Mouse (Mus musculus): ENCODE measurements around the gene Tbc1d1. TPM values are rescaled to one million over a fixed set of nuclear protein-coding genes. Genes with fewer than 3 reads are reported as not detected.

The Tbc1d1 gene
- polyA plus RNA-seq, 2 experiments = 4.8 to 5.6 TPM

DNA sequence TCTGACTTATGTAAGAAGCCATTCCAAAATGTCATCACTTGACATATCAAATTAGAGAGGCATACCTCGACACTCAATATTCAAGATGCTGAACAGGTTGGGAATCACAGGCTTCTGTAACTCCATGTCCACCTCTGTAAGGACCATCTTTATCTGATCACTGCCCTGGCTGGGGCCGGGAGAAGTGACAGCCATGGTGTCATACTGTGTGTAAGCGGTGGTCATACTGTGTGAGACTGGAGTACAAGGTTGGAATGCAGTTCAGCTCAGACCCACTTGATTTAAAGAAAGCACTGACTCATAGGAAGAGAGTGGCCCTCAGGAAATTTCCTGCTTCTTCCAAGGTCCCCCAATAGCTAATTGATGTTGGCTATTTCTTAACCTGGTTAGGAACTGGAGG is 8.3 kb downstream of the Tbc1d1 start:
- WGBS (ENCODE audit: insufficient replicate concordance) = 69% methylated on average over 3 of the region's 3 CpGs
- Histone ChIP-seq H3K4me2 (ENCODE audit: low read depth) (no peak overlapping the region), H3K4me3 (ENCODE audit: insufficient read depth in 1 of 2, low read depth in 2 of 2, low read length in 2 of 2) (no peak overlapping the region), H3K4me1 (replicated peaks; ENCODE audit: control insufficient read depth in 2 of 2, insufficient read depth in 2 of 2, low read length in 1 of 2) (peaks cover 20 to 22% of the 10 kb centered on the region in 2 experiments), H3K27ac (no peak overlapping the region), H3K9me3 (ENCODE audit: control insufficient read depth, low read length) (no peaks in the 10 kb centered on the region), H3K9ac (replicated peaks) (no peak overlapping the region), H3K27me3 (ENCODE audit: control insufficient read depth, insufficient read depth, low read length) (peaks cover 4% of the 10 kb centered on the region; the same call in 1 of the 2 replicates), H3K36me3 (replicated peaks; ENCODE audit: control insufficient read depth, insufficient read depth, low read depth) (no peaks in the 10 kb centered on the region)
- ATAC-seq (ENCODE audit: insufficient read depth) (no peak), DNase-seq (ENCODE audit: low read depth in 3 of 3, low spot score in 3 of 3) (no peak)
- TF ChIP-seq EP300 (IDR thresholded peaks at IDR 0.05; ENCODE audit: low read depth) (no peak), CTCF (IDR thresholded peaks at IDR 0.05; ENCODE audit: low read depth) (no peak)

DNA sequence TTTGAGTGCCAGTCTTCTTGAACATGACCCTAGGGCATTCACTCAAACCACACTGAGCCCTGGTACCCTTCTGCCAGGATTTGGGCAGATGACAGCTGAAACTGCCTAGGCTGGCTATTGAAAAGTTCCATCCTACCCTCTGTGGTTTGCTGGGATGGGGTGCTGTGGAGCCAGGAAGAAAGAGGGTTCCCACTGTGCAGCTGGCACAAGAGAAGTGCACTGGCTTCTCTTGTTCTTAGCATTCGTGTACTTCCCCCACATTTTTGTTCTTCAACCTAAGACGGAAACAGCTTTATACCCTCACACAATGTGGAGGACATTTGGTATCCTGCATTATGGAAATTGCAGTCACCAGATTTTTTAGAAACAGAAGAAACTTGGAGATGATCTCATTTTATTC is 9.7 kb downstream of the Tbc1d1 start:
- H3K4me1 ChIP-seq (replicated peaks; ENCODE audit: control insufficient read depth in 2 of 2, insufficient read depth in 2 of 2, low read length in 1 of 2) = peaks cover 22 to 26% of the 10 kb centered on the region in 2 experiments
- 62% methylated on average over 2 of the region's 2 CpGs for WGBS (ENCODE audit: insufficient replicate concordance)

DNA sequence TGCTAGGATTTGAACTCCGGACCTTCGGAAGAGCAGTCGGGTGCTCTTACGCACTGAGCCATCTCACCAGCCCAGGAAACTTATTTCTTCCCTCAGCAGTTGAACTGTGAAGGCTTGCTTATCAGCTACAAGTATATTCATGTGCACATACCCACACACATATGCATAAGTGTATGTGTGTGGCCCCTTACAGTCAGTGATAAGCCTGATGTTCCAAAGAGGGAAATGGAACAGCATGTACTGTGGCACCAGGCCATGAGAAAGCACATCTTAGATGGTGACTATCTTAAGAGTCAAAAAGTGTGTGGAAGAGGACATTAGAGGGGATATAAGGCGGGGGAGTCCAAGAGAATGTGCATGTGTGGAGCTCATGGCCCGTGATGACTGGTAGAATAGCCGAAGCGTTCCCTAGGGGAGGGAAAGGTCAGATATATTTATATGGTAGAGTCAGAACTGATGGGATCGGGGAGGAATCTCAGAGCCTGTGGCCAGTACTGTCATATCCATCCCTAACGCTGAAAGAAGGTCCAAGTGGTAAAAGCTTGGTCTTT is 13.0 kb downstream of the Tbc1d1 start:
- 75% methylated on average over 10 of the region's 10 CpGs for WGBS (ENCODE audit: insufficient replicate concordance)
- Histone ChIP-seq H3K4me3 (ENCODE audit: insufficient read depth in 1 of 2, low read depth in 2 of 2, low read length in 2 of 2) (no peak overlapping the region), H3K4me1 (replicated peaks; ENCODE audit: control insufficient read depth in 2 of 2, insufficient read depth in 2 of 2, low read length in 1 of 2) (peaks cover 4 to 5% of the 10 kb centered on the region in 2 experiments), H3K9ac (replicated peaks) (no peak overlapping the region), H3K9me3 (ENCODE audit: control insufficient read depth, low read length) (no peaks in the 10 kb centered on the region), H3K4me2 (ENCODE audit: low read depth) (no peak overlapping the region), H3K27me3 (ENCODE audit: control insufficient read depth, insufficient read depth, low read length) (no peaks in the 10 kb centered on the region), H3K27ac (no peak overlapping the region), H3K36me3 (replicated peaks; ENCODE audit: control insufficient read depth, insufficient read depth, low read depth) (no peaks in the 10 kb centered on the region)
- TF ChIP-seq EP300 (IDR thresholded peaks at IDR 0.05; ENCODE audit: low read depth) (peak; percentile 40; the same call in 1 of the 2 replicates), CTCF (IDR thresholded peaks at IDR 0.05; ENCODE audit: low read depth) (no peak)
- ATAC-seq (ENCODE audit: insufficient read depth) (peak; percentile 48), DNase-seq (ENCODE audit: low read depth in 3 of 3, low spot score in 3 of 3) (no peak)

More for the DNA sequence above, 9.7 kb downstream of the Tbc1d1 start:
- Histone ChIP-seq H3K4me2 (ENCODE audit: low read depth) (no peak overlapping the region), H3K9ac (replicated peaks) (no peak overlapping the region), H3K36me3 (replicated peaks; ENCODE audit: control insufficient read depth, insufficient read depth, low read depth) (no peaks in the 10 kb centered on the region), H3K4me3 (ENCODE audit: insufficient read depth in 1 of 2, low read depth in 2 of 2, low read length in 2 of 2) (no peak overlapping the region), H3K27me3 (ENCODE audit: control insufficient read depth, insufficient read depth, low read length) (no peaks in the 10 kb centered on the region), H3K27ac (no peak overlapping the region), H3K9me3 (ENCODE audit: control insufficient read depth, low read length) (no peaks in the 10 kb centered on the region)
- DNase-seq (ENCODE audit: low read depth in 3 of 3, low spot score in 3 of 3) (no peak), ATAC-seq (ENCODE audit: insufficient read depth) (no peak)
- TF ChIP-seq CTCF (IDR thresholded peaks at IDR 0.05; ENCODE audit: low read depth) = no peak
- TF ChIP-seq EP300 (IDR thresholded peaks at IDR 0.05; ENCODE audit: low read depth) = no peak

DNA sequence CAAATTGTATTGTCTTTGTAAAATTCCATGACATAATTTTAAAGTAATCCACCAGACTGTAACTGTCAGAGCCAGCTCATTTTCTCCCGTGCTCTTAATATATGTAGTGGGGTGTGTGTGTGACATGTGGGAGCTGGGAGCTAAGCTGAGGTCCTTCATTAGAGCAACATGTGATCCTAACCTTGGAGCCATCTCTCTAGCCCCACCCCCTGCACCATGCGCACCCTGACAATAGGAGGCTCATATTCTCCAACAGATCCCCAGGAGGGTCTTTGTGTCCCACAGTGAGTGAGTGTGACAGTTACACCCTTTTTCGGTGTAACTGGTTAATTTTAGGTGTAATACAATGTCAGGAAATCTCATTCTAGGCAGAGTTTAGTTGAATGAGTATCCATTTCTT is 16.8 kb downstream of the Tbc1d1 start:
- Histone ChIP-seq H3K36me3 (replicated peaks; ENCODE audit: control insufficient read depth, insufficient read depth, low read depth) (no peaks in the 10 kb centered on the region), H3K27me3 (ENCODE audit: control insufficient read depth, insufficient read depth, low read length) (no peaks in the 10 kb centered on the region), H3K9me3 (ENCODE audit: control insufficient read depth, low read length) (no peaks in the 10 kb centered on the region), H3K27ac (no peak overlapping the region), H3K4me3 (ENCODE audit: insufficient read depth in 1 of 2, low read depth in 2 of 2, low read length in 2 of 2) (no peak overlapping the region), H3K4me2 (ENCODE audit: low read depth) (no peak overlapping the region), H3K4me1 (replicated peaks; ENCODE audit: control insufficient read depth in 2 of 2, insufficient read depth in 2 of 2, low read length in 1 of 2) (peaks cover 4 to 5% of the 10 kb centered on the region in 2 experiments), H3K9ac (replicated peaks) (no peak overlapping the region)
- no peak for TF ChIP-seq EP300 (IDR thresholded peaks at IDR 0.05; ENCODE audit: low read depth)
- TF ChIP-seq CTCF (IDR thresholded peaks at IDR 0.05; ENCODE audit: low read depth) = no peak
- WGBS (ENCODE audit: insufficient replicate concordance) = 73% methylated on average over 3 of the region's 3 CpGs
- DNase-seq (ENCODE audit: low read depth in 3 of 3, low spot score in 3 of 3) (no peak), ATAC-seq (ENCODE audit: insufficient read depth) (no peak)

DNA sequence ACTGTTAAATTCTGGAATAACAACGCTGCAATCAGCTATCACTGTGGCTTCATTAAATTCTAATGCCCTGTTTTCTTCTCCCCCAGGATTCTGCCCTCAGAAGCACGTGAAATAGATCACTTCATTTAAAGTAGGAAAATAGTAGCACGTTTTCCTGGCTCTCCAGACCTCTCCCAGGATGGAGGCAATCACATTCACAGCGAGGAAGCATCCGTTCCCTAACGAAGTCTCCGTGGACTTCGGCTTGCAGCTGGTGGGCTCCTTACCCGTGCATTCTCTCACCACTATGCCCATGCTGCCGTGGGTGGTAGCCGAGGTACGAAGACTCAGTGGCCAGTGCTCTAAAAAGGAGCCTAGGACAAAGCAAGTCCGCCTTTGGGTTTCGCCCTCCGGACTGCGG is 17.2 kb downstream of the Tbc1d1 start:
- ATAC-seq (ENCODE audit: insufficient read depth) = no peak
- Histone ChIP-seq H3K4me1 (replicated peaks; ENCODE audit: control insufficient read depth in 2 of 2, insufficient read depth in 2 of 2, low read length in 1 of 2) (peaks cover 4 to 5% of the 10 kb centered on the region in 2 experiments), H3K27ac (no peak overlapping the region), H3K4me3 (ENCODE audit: insufficient read depth in 1 of 2, low read depth in 2 of 2, low read length in 2 of 2) (no peak overlapping the region), H3K4me2 (ENCODE audit: low read depth) (no peak overlapping the region), H3K9me3 (ENCODE audit: control insufficient read depth, low read length) (no peaks in the 10 kb centered on the region), H3K36me3 (replicated peaks; ENCODE audit: control insufficient read depth, insufficient read depth, low read depth) (no peaks in the 10 kb centered on the region), H3K27me3 (ENCODE audit: control insufficient read depth, insufficient read depth, low read length) (no peaks in the 10 kb centered on the region), H3K9ac (replicated peaks) (no peak overlapping the region)
- TF ChIP-seq EP300 (IDR thresholded peaks at IDR 0.05; ENCODE audit: low read depth) = no peak
- TF ChIP-seq CTCF (IDR thresholded peaks at IDR 0.05; ENCODE audit: low read depth) = no peak
- no peak for DNase-seq (ENCODE audit: low read depth in 3 of 3, low spot score in 3 of 3)
- 80% methylated on average over 16 of the region's 16 CpGs for WGBS (ENCODE audit: insufficient replicate concordance)
